15 mouse cellular contexts compared by ENCODE assay signal in the genomic region with DNA sequence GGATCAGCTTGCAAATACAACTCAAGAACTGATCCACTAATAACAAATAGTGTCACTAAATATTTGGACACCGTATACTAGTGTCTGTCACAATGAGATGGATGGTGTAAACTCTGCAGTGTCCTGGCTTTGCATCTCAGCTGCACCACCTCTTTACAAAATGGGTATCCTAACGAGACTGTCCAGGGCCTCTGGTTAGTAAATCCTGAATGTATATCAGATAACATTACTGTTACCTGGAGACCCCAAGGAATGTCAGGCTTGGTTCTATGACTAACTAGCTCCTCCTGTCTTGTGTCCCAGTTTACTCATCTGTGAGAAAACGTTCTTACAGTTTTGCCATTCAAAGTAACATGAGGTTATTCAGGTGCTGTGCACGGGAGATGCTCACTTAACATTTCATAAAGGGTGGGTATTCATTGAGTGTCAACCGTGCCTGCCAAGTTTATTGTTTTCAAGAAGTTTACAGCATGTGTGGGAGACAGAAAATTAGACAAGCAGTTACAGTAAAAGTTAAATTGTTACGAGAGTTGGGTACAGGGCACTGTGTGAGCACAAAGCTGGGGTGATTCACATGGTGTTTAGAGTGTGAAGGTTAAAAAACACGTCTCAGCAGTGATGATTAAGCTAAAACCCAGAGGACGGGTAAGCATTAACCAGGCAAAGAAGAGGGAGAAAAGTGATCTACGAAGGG.
A peak's percentile ranks its signal among the peaks of the same experiment; 100 is the strongest.
DNase-seq lines count a peak whose midpoint lies in the region; ATAC-seq lines count a peak whose summit lies in the region.
"Had no signal": no experiment of that assay in that cellular context is flagged by ENCODE, and none has a peak within 500 bp of the region (broad histone marks: within the 10 kb centered on the region; RNA-seq: fewer than 3 reads in every experiment).

No protein-coding gene starts in this region.

- H3K4me3 ChIP-seq in lung, embryonic 15.5 days, result no peak overlapping the region
- H3K4me3 ChIP-seq: forebrain, embryonic 12.5 days; hindbrain, embryonic 15.5 days; liver, embryonic 15.5 days had no signal

- H3K9ac ChIP-seq in lung, embryonic 15.5 days, result no peak overlapping the region
- H3K9ac ChIP-seq: forebrain, embryonic 12.5 days; hindbrain, embryonic 15.5 days; liver, embryonic 15.5 days had no signal

- 37% methylated on average over 9 of the region's 9 CpGs for WGBS in lung, embryonic 15.5 days

- ATAC-seq in lung, embryonic 15.5 days (ENCODE audit: borderline replicate concordance, extremely low read depth, low FRiP score, low TSS enrichment), result 0 out of 2 replicates have a peak, but pooled peaks have one; percentile 10

- DNase-seq in lung, postnatal 10 days, result no peak
- DNase-seq in kidney, adult 8-10 months, result peak; percentile 70 to 89
- peak; percentile 58 to 72 for DNase-seq in kidney, postnatal 25 days
- no peak for DNase-seq in cerebellum, postnatal 4 days (ENCODE audit: low spot score in 2 of 2)
- DNase-seq in layer of hippocampus, postnatal 25 days (ENCODE audit: extremely low spot score in 1 of 2, low spot score in 1 of 2), result no peak
- DNase-seq in spleen, postnatal 10 days (ENCODE audit: low spot score in 2 of 2), result no peak
- DNase-seq: adrenal gland, postnatal 36 days; cerebellum, adult 8-10 months; gastrocnemius, postnatal 36 days; thymus, adult 18-20 months had no signal

- peaks cover 6% of the 10 kb centered on the region; the same call in 1 of the 2 replicates for H3K4me1 ChIP-seq in lung, embryonic 15.5 days
- H3K4me1 ChIP-seq: forebrain, embryonic 12.5 days; hindbrain, embryonic 15.5 days; liver, embryonic 15.5 days had no signal

- no peaks in the 10 kb centered on the region for H3K9me3 ChIP-seq in lung, embryonic 15.5 days
- H3K9me3 ChIP-seq: forebrain, embryonic 12.5 days; hindbrain, embryonic 15.5 days; liver, embryonic 15.5 days had no signal

- H3K27me3 ChIP-seq in lung, embryonic 15.5 days, result peaks cover 68% of the 10 kb centered on the region
- H3K27me3 ChIP-seq: forebrain, embryonic 12.5 days; hindbrain, embryonic 15.5 days; liver, embryonic 15.5 days had no signal

- H3K36me3 ChIP-seq in lung, embryonic 15.5 days, result no peaks in the 10 kb centered on the region
- H3K36me3 ChIP-seq: forebrain, embryonic 12.5 days; hindbrain, embryonic 15.5 days; liver, embryonic 15.5 days had no signal

- H3K27ac ChIP-seq in lung, embryonic 15.5 days, result no peak overlapping the region
- H3K27ac ChIP-seq: forebrain, embryonic 12.5 days; hindbrain, embryonic 15.5 days; liver, embryonic 15.5 days had no signal

- no peak overlapping the region for H3K4me2 ChIP-seq in lung, embryonic 15.5 days
- H3K4me2 ChIP-seq: forebrain, embryonic 12.5 days; heart, embryonic 11.5 days; hindbrain, embryonic 15.5 days; liver, embryonic 15.5 days had no signal

Comparison
In these comparisons a context has a peak if more than half of its experiments do, and no peak if none do; other contexts are left out.
1. DNase-seq: peak in kidney, adult 8-10 months (2 of 2) and kidney, postnatal 25 days (2 of 2); none in lung, postnatal 10 days (single experiment), cerebellum, postnatal 4 days (0 of 2), layer of hippocampus, postnatal 25 days (0 of 2) and spleen, postnatal 10 days (0 of 2).